Mouse (Mus musculus) stomach, embryonic 14.5 days (tissue): Measurements from ENCODE around the gene Igsf10. TPM values are rescaled to one million over a fixed set of nuclear protein-coding genes. Genes with fewer than 3 reads are reported as not detected.

Experiments
- ATAC-seq: fragments of 200-750 bp; cut with Nextera tagmentation; 2 replicates; pipeline ENCODE4 v1.8.0; 2017; ENCODE audit warnings: low read depth, moderate TSS enrichment; ENCODE audit not compliant: insufficient number of reproducible peaks, insufficient read depth, low FRiP score
- H3K27ac ChIP-seq: fragments of 300-500 bp; sonication (generic); 2 replicates; pipeline ENCODE4 v1.5.1; 2014; ENCODE audit warnings: mild to moderate bottlenecking, low read length, moderate library complexity, mixed read lengths
- H3K27me3 ChIP-seq: fragments of 300-500 bp; sonication (generic); 2 replicates; pipeline ENCODE4 v1.6.1; 2014; ENCODE audit warnings: low read length, control low read depth, mixed read lengths; ENCODE audit not compliant: control insufficient read depth, insufficient read depth
- H3K36me3 ChIP-seq: fragments of 300-500 bp; sonication (generic); 2 replicates; pipeline ENCODE4 v1.6.1; 2014; ENCODE audit warnings: mild to moderate bottlenecking, control low read depth, low read length, moderate library complexity, mixed read lengths; ENCODE audit not compliant: control insufficient read depth, insufficient read depth
- H3K4me1 ChIP-seq: fragments of 300-500 bp; sonication (generic); 2 replicates; pipeline ENCODE4 v1.6.1; 2014; ENCODE audit warnings: low read length, control low read depth, mixed read lengths; ENCODE audit not compliant: control insufficient read depth, insufficient read depth
- H3K4me2 ChIP-seq: fragments of 300-500 bp; sonication (generic); replicated peaks from 2 replicates; pipeline ENCODE4 v1.6.1; 2014; ENCODE audit warnings: low read depth, low read length, control low read depth
- H3K4me3 ChIP-seq: fragments of 300-500 bp; sonication (generic); 2 replicates; pipeline ENCODE4 v1.5.1; 2014; ENCODE audit warnings: low read depth, low read length, control low read depth
- H3K9ac ChIP-seq: fragments of 300-500 bp; sonication (generic); replicated peaks from 2 replicates; pipeline ENCODE4 v1.6.1; 2014; ENCODE audit warnings: low read depth, mild to moderate bottlenecking, control low read depth, low read length, moderate library complexity, mixed read lengths
- H3K9me3 ChIP-seq: fragments of 300-500 bp; sonication (generic); 2 replicates; pipeline ENCODE4 v1.6.1; 2016; ENCODE audit warnings: low read depth, low read length, control low read depth; ENCODE audit not compliant: control insufficient read depth
- WGBS: fragments of 180-500 bp; shearing (Covaris S2); extraction: QIAGEN DNeasy Blood & Tissue Kit; methylation state at CpG from one replicate; pipeline ENCODE4 v1.1.7; 2014; 5-methylcytosine and 5-hydroxymethylcytosine counted together
- polyA plus RNA-seq: library from polyadenylated mRNA; unstranded; fragments of >200 nt; fragmentation: Nextera tagmentation; extraction: Ambion mirVana; gene quantifications from 2 replicates; pipeline ENCODE4 v1.2.1, GENCODE M21; 2014

Igsf10 gene
- polyA plus RNA-seq, 1 experiment from 2014 or later, result 12.2 TPM

DNA sequence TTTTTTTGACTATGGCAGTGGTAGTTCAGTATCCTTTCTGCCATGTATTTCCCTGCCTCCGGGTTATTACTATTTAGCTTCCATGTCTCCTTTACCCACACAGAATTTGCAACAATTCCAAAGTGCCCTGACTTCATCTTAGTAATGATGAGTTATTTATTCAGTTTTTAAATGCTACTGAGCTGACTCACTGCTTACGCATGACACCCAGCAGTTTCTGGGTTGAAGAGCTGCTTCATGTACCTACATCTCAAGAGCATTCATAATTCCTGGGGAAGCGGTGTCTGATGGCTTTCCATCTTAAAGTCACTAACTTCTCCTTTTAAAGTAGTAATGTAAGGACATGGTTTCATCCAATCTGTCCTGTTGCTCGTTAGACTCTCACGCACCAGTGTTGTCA lies 39.2 kb downstream of the Igsf10 start:
- H3K4me3 ChIP-seq, result no peak overlapping the region
- H3K9me3 ChIP-seq, result no peaks in the 10 kb centered on the region
- no peak for ATAC-seq
- H3K27ac ChIP-seq, result no peak overlapping the region
- no peak overlapping the region for H3K9ac ChIP-seq
- no peaks in the 10 kb centered on the region for H3K4me1 ChIP-seq
- WGBS, result 91% methylated on average over 5 of the region's 5 CpGs
- no peak overlapping the region for H3K4me2 ChIP-seq
- no peaks in the 10 kb centered on the region for H3K36me3 ChIP-seq
- H3K27me3 ChIP-seq, result no peaks in the 10 kb centered on the region

DNA sequence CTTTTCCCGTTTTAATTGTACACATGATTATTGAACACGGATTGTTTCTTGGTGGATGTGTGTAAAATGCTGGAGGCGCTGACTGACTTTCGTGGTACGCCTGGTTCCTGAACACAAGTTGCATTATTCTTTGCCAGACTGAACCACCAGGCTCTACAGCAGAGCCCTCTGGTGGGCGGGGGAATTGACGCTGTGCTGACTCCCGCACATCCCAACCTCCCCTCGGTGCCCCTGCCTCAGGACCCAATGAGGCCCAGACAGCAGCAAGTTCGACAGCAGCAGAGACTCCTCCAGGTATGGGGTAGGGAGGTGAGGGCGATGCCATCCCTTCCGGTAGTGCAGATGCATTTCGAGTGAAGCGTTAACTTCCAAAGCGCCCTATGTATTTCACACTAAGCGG lies 46.5 kb downstream of the Igsf10 start:
- no peak for ATAC-seq
- H3K4me2 ChIP-seq, result no peak overlapping the region
- no peak overlapping the region for H3K4me3 ChIP-seq
- H3K36me3 ChIP-seq, result no peaks in the 10 kb centered on the region
- H3K9me3 ChIP-seq, result no peaks in the 10 kb centered on the region
- H3K4me1 ChIP-seq, result no peaks in the 10 kb centered on the region
- 84% methylated on average over 16 of the region's 16 CpGs for WGBS
- H3K27ac ChIP-seq, result no peak overlapping the region
- H3K27me3 ChIP-seq, result no peaks in the 10 kb centered on the region
- no peak overlapping the region for H3K9ac ChIP-seq

DNA sequence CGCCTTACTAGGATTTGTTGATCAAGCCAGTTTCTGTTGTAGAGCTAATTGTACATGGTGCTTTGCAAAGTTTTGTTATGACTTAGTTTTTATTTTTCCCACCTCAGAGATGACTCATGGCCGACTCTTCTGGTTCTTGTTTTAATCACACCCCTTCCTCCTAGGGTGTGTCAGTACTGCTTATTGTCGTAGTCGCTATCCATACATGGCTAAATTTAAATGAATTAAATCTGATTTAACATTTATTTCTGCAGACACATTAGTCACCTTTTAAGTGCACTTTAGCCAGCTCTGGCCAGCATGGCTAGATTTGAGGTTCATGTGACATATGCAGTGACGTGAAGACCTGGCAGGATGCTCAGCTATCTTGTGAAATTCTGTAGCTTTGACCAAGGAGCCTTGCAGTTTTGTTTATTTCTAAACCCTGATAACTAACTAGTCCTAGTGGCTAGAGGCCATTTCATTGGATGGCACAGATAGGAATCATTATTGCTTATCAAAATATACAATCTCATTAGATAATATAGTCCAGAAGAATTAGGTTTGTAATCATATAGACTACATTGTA lies 47.5 kb downstream of the Igsf10 start:
- H3K4me3 ChIP-seq, result no peak overlapping the region
- H3K27ac ChIP-seq, result no peak overlapping the region
- H3K4me1 ChIP-seq, result no peaks in the 10 kb centered on the region
- no peak overlapping the region for H3K9ac ChIP-seq
- no peak overlapping the region for H3K4me2 ChIP-seq
- 88% methylated on average over 5 of the region's 5 CpGs for WGBS
- no peaks in the 10 kb centered on the region for H3K27me3 ChIP-seq
- H3K36me3 ChIP-seq, result no peaks in the 10 kb centered on the region
- no peak for ATAC-seq
- H3K9me3 ChIP-seq, result no peaks in the 10 kb centered on the region

DNA sequence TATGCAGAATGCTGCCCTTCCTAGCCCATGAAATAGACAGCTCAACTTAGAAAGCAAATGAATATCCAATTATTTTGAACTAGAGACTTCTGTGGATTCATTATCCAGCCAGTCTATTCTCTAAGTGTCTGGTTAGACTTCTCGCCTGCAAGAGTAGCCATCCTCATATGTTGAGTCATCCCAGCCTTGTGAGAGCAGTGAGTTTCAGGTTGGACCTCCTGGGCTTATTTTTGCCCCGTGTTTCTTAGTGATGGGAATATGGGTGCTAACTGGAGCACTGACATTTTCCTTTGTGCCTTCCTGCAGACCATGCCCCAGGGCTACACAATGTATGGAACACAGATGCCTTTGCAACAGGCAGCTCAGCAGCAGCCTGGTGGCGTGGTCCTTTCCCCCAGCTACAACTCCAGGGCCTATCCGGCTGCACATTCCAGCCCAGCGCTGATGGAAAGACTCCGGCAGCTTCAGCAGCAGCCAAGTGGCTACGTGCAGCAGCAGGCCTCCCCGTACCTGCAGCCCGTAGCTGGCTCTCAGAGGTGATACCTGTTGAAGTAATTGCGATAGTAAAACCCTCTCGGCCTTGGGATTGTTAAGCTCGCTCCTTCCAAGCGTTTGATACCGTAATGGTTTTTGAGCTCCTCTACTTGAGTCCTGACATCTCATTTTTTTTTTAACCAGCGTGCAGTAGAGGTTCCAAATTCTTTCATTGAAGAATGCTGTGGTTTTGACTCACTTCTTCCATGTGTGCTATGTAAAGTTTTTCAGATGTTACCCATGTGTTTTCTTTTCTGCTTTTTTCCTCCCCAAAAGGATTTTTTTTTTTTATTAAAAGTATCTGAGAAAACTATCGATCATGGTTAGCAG lies 48.3 kb downstream of the Igsf10 start:
- WGBS, result 88% methylated on average over 16 of the region's 16 CpGs
- no peak for ATAC-seq
- H3K27ac ChIP-seq, result no peak overlapping the region
- H3K36me3 ChIP-seq, result no peaks in the 10 kb centered on the region
- no peaks in the 10 kb centered on the region for H3K9me3 ChIP-seq
- no peaks in the 10 kb centered on the region for H3K4me1 ChIP-seq
- H3K4me3 ChIP-seq, result no peak overlapping the region
- H3K9ac ChIP-seq, result no peak overlapping the region
- H3K4me2 ChIP-seq, result no peak overlapping the region
- H3K27me3 ChIP-seq, result no peaks in the 10 kb centered on the region

DNA sequence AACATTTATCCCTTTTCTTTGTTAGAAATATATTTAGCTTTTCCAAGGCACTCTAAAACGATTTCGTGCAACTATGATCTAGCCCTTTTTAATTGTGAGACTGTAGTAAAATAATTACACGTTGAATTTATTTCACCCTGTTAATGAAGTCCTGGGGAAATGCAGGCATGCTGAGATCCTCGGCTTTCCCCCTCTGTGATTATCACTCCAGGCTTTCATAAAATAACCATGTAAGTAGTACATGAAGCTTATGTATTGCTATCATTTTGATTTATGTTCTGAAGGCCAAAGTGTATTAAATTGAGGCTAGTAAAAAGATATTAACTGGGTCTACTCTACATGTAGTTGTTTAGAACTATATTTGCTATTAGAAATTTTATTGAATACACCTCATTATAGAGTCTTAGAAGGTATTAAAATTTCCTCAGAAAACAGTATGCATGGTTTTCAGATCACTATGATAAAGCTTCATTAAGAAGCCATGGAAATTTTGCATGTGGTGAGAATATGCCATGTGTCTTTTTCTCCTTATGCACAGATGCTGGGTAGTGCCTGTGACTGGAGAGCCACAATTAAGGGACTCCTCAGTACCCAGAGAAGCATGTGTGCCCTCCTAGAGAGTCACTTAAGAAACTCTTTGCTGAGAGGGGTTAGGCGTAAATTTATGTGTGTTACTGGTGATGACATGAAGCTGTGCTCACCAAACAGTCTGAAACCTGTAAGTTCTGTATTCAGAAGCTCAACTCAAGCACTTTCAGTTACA lies 50.6 kb downstream of the Igsf10 start:
- ATAC-seq, result no peak
- Histone ChIP-seq H3K4me1 (no peaks in the 10 kb centered on the region), H3K27me3 (no peaks in the 10 kb centered on the region), H3K9me3 (no peaks in the 10 kb centered on the region), H3K27ac (no peak overlapping the region), H3K36me3 (no peaks in the 10 kb centered on the region), H3K4me2 (no peak overlapping the region), H3K9ac (no peak overlapping the region), H3K4me3 (no peak overlapping the region)
- WGBS, result 85% methylated on average over 5 of the region's 5 CpGs

DNA sequence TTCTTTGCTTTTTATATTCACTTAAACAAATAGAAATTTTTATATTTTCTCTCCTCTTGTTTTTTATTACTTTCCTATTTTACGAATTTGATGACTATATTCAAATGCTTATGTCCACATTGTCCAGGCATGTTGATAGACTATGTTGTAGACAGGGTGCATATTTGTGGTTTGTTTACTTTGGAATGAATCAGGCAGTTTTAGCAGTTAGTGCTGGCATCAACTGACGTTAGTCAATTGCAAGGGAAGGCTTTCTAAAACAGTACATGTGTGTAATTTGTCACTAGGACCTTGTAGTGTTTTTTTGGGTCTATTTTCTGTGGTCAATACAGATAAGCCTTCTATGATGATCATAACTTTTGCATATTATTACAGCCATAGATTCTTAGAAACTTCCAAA lies 53.6 kb downstream of the Igsf10 start:
- no peak for ATAC-seq
- no peak overlapping the region for H3K27ac ChIP-seq
- H3K27me3 ChIP-seq, result no peaks in the 10 kb centered on the region
- no peaks in the 10 kb centered on the region for H3K4me1 ChIP-seq
- H3K36me3 ChIP-seq, result no peaks in the 10 kb centered on the region
- no peak overlapping the region for H3K9ac ChIP-seq
- H3K4me3 ChIP-seq, result no peak overlapping the region
- no peak overlapping the region for H3K4me2 ChIP-seq
- H3K9me3 ChIP-seq, result no peaks in the 10 kb centered on the region
- 50% methylated on average over 2 of the region's 2 CpGs for WGBS

DNA sequence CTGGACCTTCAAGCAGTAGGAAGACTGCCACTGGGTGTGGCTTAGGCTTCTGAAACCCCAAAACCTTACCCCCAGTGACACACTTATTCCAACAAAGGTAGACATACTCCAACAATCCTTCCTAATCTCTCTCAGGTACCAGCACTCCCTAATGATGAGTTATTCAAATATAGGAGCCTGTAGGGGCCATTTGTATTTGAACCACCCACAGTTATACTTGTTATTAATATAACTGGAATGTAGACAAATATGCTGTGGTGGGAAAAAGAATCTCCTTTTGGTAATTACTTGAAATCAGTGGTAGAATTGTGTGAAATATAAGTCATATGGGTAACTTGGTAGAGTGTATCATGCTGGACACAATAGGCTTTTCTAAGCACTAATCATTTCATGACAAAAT lies 65.6 kb downstream of the Igsf10 start:
- no peaks in the 10 kb centered on the region for H3K27me3 ChIP-seq
- H3K4me2 ChIP-seq, result no peak overlapping the region
- no peak overlapping the region for H3K27ac ChIP-seq
- H3K9ac ChIP-seq, result no peak overlapping the region
- H3K4me3 ChIP-seq, result no peak overlapping the region
- ATAC-seq, result no peak
- H3K4me1 ChIP-seq, result no peaks in the 10 kb centered on the region
- H3K36me3 ChIP-seq, result no peaks in the 10 kb centered on the region
- no peaks in the 10 kb centered on the region for H3K9me3 ChIP-seq

DNA sequence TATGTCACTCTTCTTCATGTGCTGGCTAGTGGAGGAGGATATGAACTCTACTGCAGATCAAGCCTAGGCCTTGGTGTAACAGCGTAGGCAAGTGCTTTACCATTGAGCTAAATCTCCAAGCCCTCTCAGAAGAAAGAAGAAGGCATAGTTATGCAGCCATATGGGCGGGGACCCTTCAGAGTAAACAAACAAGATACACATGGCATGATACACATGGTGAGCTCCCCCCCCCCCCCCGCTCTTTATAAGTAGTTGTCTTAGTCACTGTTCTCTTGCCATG lies 66.0 kb downstream of the Igsf10 start:
- no peak for ATAC-seq
- 91% methylated on average over 3 of the region's 3 CpGs for WGBS
- H3K27ac ChIP-seq, result no peak overlapping the region

More for the DNA sequence above, 66.0 kb downstream of the Igsf10 start:
- Histone ChIP-seq H3K4me2 (no peak overlapping the region), H3K9me3 (no peaks in the 10 kb centered on the region), H3K36me3 (no peaks in the 10 kb centered on the region), H3K9ac (no peak overlapping the region), H3K4me1 (no peaks in the 10 kb centered on the region), H3K4me3 (no peak overlapping the region), H3K27me3 (no peaks in the 10 kb centered on the region)
